Mouse (Mus musculus) lung, postnatal 0 days (tissue): Measurements from ENCODE around the gene Henmt1. TPM values are rescaled to one million over a fixed set of nuclear protein-coding genes. Genes with fewer than 3 reads are reported as not detected.
A peak's percentile ranks its signal among the peaks of the same experiment; 100 is the strongest.

Experiments
- ATAC-seq: fragments of 200-750 bp; cut with Nextera tagmentation; 2 replicates; pipeline ENCODE4 v1.8.0; 2017; ENCODE audit warnings: moderate library complexity
- DNase-seq: peaks from one replicate; pipeline ENCODE4 v3.0.0-alpha.2; 2016; ENCODE audit warnings: low spot score
- H3K27ac ChIP-seq: fragments of 300-500 bp; sonication (generic); 2 replicates; pipeline ENCODE4 v1.5.1; 2014; ENCODE audit warnings: antibody characterized with exemption, mild to moderate bottlenecking, low read length, mixed read lengths
- H3K27me3 ChIP-seq: fragments of 300-500 bp; sonication (generic); replicated peaks from 2 replicates; pipeline ENCODE4 v1.6.1; 2014; ENCODE audit warnings: low read length, mixed read lengths; ENCODE audit not compliant: insufficient read depth
- H3K36me3 ChIP-seq: fragments of 300-500 bp; sonication (generic); 2 replicates; pipeline ENCODE4 v1.6.1; 2014; ENCODE audit warnings: low read length, mixed read lengths; ENCODE audit not compliant: insufficient read depth
- H3K4me1 ChIP-seq: fragments of 300-500 bp; sonication (generic); 2 replicates; pipeline ENCODE4 v1.6.1; 2014; ENCODE audit warnings: antibody characterized with exemption, low read depth, low read length, mixed read lengths; ENCODE audit not compliant: insufficient read depth
- H3K4me2 ChIP-seq: fragments of 300-500 bp; sonication (generic); replicated peaks from 2 replicates; pipeline ENCODE4 v1.6.1; 2014; ENCODE audit warnings: low read depth, mild to moderate bottlenecking, low read length, moderate library complexity, mixed read lengths
- H3K4me3 ChIP-seq: fragments of 300-500 bp; sonication (generic); 2 replicates; pipeline ENCODE4 v1.5.1; 2014; ENCODE audit warnings: low read depth, low read length
- H3K9ac ChIP-seq: fragments of 300-500 bp; sonication (generic); replicated peaks from 2 replicates; pipeline ENCODE4 v1.6.1; 2014; ENCODE audit warnings: low read depth, mild to moderate bottlenecking
- H3K9me3 ChIP-seq: fragments of 300-500 bp; sonication (generic); 2 replicates; pipeline ENCODE4 v1.6.1; 2016; ENCODE audit warnings: low read length, mixed read lengths
- CTCF ChIP-seq: IDR thresholded peaks from 2 replicates; pipeline ENCODE4 v1.5.1; 2016; ENCODE audit warnings: antibody characterized with exemption, mild to moderate bottlenecking
- EP300 ChIP-seq: IDR thresholded peaks from 2 replicates; pipeline ENCODE4 v1.6.1; 2016; ENCODE audit warnings: antibody characterized with exemption, mild to moderate bottlenecking, control low read depth
- WGBS: fragments of 180-500 bp; shearing (Covaris S2); extraction: QIAGEN DNeasy Blood & Tissue Kit; methylation state at CpG from one replicate; pipeline ENCODE4 v1.1.7; 2014; 5-methylcytosine and 5-hydroxymethylcytosine counted together
- polyA plus RNA-seq: library from polyadenylated mRNA; unstranded; fragments of >200 nt; fragmentation: Nextera tagmentation; extraction: Ambion mirVana; gene quantifications from 2 replicates; pipeline ENCODE4 v1.2.1, GENCODE M21; 2015

The Henmt1 gene
- polyA plus RNA-seq, 1 experiment from 2014 or later: 0.23 TPM

DNA sequence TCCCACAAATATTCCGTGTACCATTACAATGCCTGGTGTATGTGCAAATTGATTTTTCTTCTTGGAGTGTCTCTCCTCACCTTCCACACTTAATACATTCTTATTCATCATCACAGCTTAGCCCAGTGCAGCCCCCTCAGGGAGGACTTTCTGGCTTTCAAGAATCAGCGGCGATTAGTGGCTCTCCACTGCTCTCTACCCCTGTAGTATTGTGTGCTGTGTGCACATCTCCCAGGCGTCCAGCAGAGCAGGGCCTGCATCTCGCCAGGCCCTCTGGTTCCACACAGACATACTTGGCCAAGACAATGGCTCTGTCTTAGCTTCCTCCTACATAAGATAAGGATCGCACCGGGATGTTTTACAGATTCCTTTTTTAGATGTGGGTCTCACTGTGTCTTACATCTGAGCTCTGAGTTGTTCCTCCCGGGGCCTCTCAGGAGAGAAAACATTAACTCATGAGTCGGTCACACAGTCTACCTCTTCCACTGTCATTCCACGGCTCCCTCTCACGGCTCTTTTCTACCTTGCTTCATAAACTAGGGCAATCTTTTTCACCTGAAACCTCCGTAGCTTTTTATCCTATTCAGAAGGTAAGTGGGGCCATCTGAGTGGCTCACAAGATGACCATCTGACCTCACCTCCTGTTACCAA lies 47.5 kb downstream of the Henmt1 start:
- Histone ChIP-seq H3K9ac (no peak overlapping the region), H3K4me3 (no peak overlapping the region), H3K4me1 (no peaks in the 10 kb centered on the region), H3K27me3 (no peaks in the 10 kb centered on the region), H3K9me3 (no peaks in the 10 kb centered on the region), H3K27ac (no peak overlapping the region), H3K36me3 (peaks cover 26% of the 10 kb centered on the region; the same call in 1 of the 2 replicates), H3K4me2 (no peak overlapping the region)
- DNase-seq (no peak), ATAC-seq (no peak)
- TF ChIP-seq EP300 (no peak), CTCF (no peak)
- WGBS: 69% methylated on average over 12 of the region's 12 CpGs

DNA sequence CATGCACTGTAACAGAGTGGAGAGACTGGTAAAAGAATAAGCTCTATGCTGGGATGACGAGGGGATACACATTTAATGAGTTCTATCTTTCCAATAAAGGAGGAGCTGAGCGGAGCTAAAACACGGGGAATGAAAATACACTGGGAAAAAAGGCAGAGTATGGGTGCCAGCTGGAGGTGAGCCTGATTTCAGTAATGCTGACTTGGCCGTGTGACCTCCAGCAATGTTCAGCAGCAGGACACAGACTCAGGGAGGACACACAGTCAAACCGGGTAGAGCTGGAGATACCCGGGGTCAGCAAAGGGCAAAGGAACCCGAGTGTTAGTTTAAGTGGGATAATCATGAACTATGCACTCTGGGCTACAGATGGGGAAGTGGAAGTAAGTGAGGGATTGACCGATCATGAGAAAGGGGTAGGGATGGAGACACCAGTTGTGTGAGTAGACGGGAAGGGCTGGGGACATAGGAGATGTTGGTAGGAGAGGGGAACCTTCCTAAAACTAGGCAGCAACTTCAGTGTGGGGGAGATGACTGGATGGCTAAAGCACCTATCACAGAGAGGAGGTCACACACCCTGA lies 50.4 kb downstream of the Henmt1 start:
- Histone ChIP-seq H3K4me2 (no peak overlapping the region), H3K9ac (no peak overlapping the region), H3K4me3 (no peak overlapping the region), H3K27ac (no peak overlapping the region), H3K9me3 (no peaks in the 10 kb centered on the region), H3K4me1 (no peaks in the 10 kb centered on the region), H3K36me3 (peaks cover 26% of the 10 kb centered on the region; the same call in 1 of the 2 replicates), H3K27me3 (no peaks in the 10 kb centered on the region)
- DNase-seq (no peak), ATAC-seq (no peak)
- WGBS: 70% methylated on average over 9 of the region's 9 CpGs
- TF ChIP-seq CTCF: no peak
- no peak for TF ChIP-seq EP300

DNA sequence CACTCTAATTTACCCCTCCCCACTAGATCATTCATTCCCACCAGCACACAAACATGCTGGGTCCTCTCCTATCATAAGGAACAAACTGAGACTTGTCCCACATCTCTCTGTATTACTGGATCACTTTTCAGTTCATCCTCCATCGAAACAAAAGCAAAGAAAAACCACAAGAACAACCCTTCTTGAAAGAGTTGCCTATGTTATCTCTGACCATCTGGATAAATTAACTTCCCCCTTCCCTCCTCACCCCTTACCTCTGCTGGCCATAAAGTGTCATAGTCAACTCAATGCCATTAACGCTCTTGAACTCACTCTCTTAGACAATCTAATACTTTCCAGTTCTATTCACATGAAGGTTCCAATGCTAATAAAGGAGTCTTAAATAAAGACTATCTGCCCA lies 54.8 kb downstream of the Henmt1 start:
- WGBS: 93% methylated on average over 2 of the region's 2 CpGs
- TF ChIP-seq EP300 (no peak), CTCF (no peak)
- H3K4me2 ChIP-seq: no peak overlapping the region
- H3K9me3 ChIP-seq: no peaks in the 10 kb centered on the region
- no peaks in the 10 kb centered on the region for H3K27me3 ChIP-seq
- H3K4me3 ChIP-seq: no peak overlapping the region
- peaks cover 11% of the 10 kb centered on the region; the same call in 1 of the 2 replicates for H3K36me3 ChIP-seq
- DNase-seq (no peak), ATAC-seq (no peak)
- H3K4me1 ChIP-seq: no peaks in the 10 kb centered on the region
- H3K27ac ChIP-seq: no peak overlapping the region
- no peak overlapping the region for H3K9ac ChIP-seq

DNA sequence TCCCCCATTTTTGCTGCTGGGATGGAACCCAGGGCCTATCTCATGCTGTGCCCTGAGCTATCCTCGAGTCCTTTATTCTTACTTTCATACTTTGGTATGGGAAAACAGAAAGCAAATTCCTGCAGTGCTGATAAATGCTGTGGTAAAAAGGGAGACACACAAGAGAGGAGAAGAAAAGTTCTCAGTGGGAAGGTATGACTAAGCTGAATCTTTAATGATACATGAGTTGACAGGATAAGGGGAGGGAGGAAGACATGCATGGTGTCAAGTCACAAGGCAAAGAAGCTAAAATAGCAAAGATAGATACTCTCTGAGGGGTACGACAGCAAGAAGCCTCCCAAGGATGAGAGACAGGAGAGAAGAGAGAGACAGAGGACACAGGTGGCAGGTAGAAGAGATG lies 55.7 kb downstream of the Henmt1 start:
- no peak overlapping the region for H3K27ac ChIP-seq
- H3K4me2 ChIP-seq: no peak overlapping the region
- ATAC-seq: no peak
- no peaks in the 10 kb centered on the region for H3K9me3 ChIP-seq
- H3K36me3 ChIP-seq: peaks cover 3% of the 10 kb centered on the region; the same call in 1 of the 2 replicates
- no peak for DNase-seq
- H3K4me3 ChIP-seq: no peak overlapping the region
- TF ChIP-seq EP300 (no peak), CTCF (no peak)
- WGBS: 82% methylated on average over 2 of the region's 2 CpGs
- H3K9ac ChIP-seq: no peak overlapping the region
- H3K27me3 ChIP-seq: no peaks in the 10 kb centered on the region
- no peaks in the 10 kb centered on the region for H3K4me1 ChIP-seq

DNA sequence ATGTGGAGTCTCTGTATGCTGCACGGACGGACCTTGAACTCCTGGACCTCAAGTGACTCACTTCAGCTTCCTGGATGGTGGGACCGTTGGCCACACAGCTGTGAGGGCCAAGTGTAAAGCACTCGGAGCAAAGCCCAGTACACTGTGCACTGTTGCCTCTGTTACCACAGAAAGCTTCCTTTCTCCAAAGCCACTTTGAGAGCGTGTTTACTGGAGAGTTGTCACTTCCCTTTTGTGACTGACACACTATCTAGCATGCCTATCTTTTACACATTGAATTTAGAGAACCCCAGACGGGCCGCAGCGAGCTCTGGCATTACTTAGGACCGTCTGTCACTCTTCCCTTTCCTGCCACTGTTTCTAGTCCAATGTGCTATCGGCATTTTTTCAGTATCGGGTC lies 57.6 kb downstream of the Henmt1 start:
- TF ChIP-seq CTCF: no peak
- peak; percentile 67 for TF ChIP-seq EP300
- 36% methylated on average over 11 of the region's 11 CpGs for WGBS

DNA sequence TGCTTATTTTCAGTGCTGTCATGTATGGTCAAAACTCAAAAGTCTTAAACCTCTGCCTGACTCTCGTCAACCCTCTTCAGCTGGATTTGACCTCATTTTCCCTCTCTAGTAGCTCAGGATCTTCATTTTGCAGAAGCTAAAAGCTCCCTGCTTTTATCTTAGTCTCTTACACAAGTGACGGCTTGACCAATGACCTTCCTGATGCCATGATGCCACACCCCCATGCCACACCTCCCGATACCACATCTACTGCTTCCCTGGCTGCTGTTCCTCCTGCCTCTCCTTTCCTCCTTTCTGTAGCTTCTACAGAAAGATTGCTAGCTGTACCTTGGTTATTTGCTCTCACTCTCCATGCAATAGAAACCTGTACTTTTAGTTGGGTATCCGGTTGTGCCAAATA lies 58.1 kb downstream of the Henmt1 start:
- Histone ChIP-seq H3K27me3 (no peaks in the 10 kb centered on the region), H3K4me1 (no peaks in the 10 kb centered on the region), H3K27ac (no peak overlapping the region), H3K4me2 (no peak overlapping the region), H3K9ac (no peak overlapping the region), H3K36me3 (no peaks in the 10 kb centered on the region), H3K9me3 (no peaks in the 10 kb centered on the region), H3K4me3 (no peak overlapping the region)
- DNase-seq (peak; percentile 16), ATAC-seq (peak; percentile 44)
- WGBS: 55% methylated on average over 4 of the region's 4 CpGs
- TF ChIP-seq EP300: no peak
- TF ChIP-seq CTCF: no peak

More for the DNA sequence above, 57.6 kb downstream of the Henmt1 start:
- no peaks in the 10 kb centered on the region for H3K4me1 ChIP-seq
- H3K27ac ChIP-seq: no peak overlapping the region
- ATAC-seq (peak; percentile 83), DNase-seq (peak; percentile 43)
- no peaks in the 10 kb centered on the region for H3K36me3 ChIP-seq
- no peak overlapping the region for H3K4me3 ChIP-seq
- H3K4me2 ChIP-seq: no peak overlapping the region
- H3K27me3 ChIP-seq: no peaks in the 10 kb centered on the region
- no peaks in the 10 kb centered on the region for H3K9me3 ChIP-seq
- no peak overlapping the region for H3K9ac ChIP-seq
